Mouse (Mus musculus): ENCODE measurements around the gene Plaur.

DNA sequence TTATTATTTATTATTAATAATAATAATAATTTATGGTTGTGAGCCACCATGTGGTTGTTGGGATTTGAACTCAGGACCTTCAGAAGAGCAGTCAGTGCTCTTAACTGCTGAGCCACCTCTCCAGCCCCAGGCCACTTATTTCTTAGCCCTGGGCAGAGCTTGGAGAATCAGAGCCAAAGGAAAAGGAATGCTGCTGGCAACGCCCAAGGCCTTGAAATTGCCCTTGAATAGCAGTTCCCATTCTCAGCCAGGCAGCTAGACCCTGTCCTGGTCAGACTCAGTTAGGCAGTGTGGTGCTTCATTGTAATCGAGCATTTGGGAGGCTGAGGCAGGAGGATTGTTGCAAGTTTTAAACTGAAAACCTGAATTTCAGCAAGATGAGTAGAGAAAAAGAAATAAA, 8.1 kb upstream of the Plaur start:
- TF ChIP-seq POLR2A (IDR thresholded peaks at IDR 0.05; ENCODE audit: borderline replicate concordance, insufficient read depth, low read length): no peak
- TF ChIP-seq CTCF (IDR thresholded peaks at IDR 0.05; ENCODE audit: borderline replicate concordance, insufficient read depth, low read depth, low read length): no peak
